Mouse (Mus musculus) adrenal gland, postnatal 0 days (tissue): ENCODE measurements around the gene Vmn2r26. TPM values are rescaled to one million over a fixed set of nuclear protein-coding genes. Genes with fewer than 3 reads are reported as not detected.

Source experiments
- polyA plus RNA-seq: library from polyadenylated mRNA; unstranded; fragments of >200 nt; fragmentation: Nextera tagmentation; extraction: Ambion mirVana; gene quantifications from 2 replicates; pipeline ENCODE4 v1.2.1, GENCODE M21; 2015

The Vmn2r26 gene
- not detected in 2 replicates for polyA plus RNA-seq

DNA sequence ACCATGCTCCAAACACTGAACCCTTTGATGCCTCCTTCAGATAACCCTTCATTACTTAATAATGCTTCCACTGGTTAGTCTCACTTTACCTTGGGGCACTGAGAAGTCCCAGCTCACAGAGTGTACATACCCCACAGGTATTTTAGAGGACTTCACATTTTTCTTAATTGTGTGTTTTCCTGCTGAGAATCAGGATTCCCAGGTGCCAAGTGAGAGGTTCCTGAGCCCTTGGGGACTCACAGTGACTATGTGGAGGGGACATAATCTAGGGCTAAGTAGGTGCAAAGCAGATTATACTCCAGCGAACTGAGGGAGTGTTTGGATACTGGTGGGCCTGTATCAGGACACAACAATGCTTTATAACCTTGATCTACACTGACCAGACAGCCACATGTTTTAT lies at the start of gene Vmn2r26:
Gene Vmn2r26 (plus strand): TSS at position 301 of the 400 bp plus-strand sequence.

Other genes with a start within 250 kb of the Vmn2r26 start
- not detected in 2 replicates for gene Vmn2r24, start 245.7 kb upstream of the Vmn2r26 start, polyA plus RNA-seq
- gene Vmn2r25, start 171.1 kb upstream of the Vmn2r26 start, polyA plus RNA-seq, result not detected in 2 replicates
- not detected in 2 replicates for gene Vmn2r27, start 207.3 kb downstream of the Vmn2r26 start, polyA plus RNA-seq